Mouse (Mus musculus) liver, embryonic 14.5 days (tissue): ENCODE results near the gene Psmc3.
"Not testable (repeated sequence)": the region's sequence is repeated elsewhere in the genome, so short reads cannot be mapped to it uniquely, and the experiment has no call there.

Experiments
- CTCF ChIP-seq: IDR thresholded peaks from 2 replicates; pipeline ENCODE4 v1.5.1; 2016; ENCODE audit warnings: antibody characterized with exemption, low read depth, control low read depth
- EP300 ChIP-seq: IDR thresholded peaks from 2 replicates; pipeline ENCODE4 v1.6.1; 2016; ENCODE audit warnings: antibody characterized with exemption, low read depth

DNA sequence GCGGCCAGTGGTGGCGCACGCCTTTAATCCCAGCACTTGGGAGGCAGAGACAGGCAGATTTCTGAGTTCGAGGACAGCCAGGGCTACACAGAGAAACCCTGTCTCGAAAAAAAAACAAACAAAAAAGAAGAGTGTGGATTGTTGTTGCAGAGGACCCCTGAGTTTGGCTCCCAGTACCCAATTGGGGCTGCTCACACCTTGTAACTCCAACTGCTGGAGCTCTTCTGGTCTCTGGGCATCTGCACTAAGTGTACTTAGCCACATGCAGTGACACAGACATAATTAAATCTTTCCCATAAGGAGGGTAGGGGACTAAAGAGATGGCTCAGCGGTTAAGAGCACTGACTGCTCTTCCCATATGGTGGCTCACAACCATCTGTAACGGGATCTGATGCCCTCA, 31.5 kb upstream of the Psmc3 start:
- TF ChIP-seq CTCF, EP300: not testable (repeated sequence)
